Mouse (Mus musculus): ENCODE measurements around the gene Dcbld1.
"Not testable (repeated sequence)": the region's sequence is repeated elsewhere in the genome, so short reads cannot be mapped to it uniquely, and the experiment has no call there.

Gene Dcbld1

GRCm38 (mm10) chr10:52264162-52264561 lies 30.7 kb downstream of the Dcbld1 start:
- DNase-seq, result no peak

GRCm38 (mm10) chr10:52268879-52269278 lies 35.5 kb downstream of the Dcbld1 start:
- DNase-seq, result no peak

GRCm38 (mm10) chr10:52271385-52271784 lies 38.0 kb downstream of the Dcbld1 start:
- no peak for DNase-seq

GRCm38 (mm10) chr10:52273012-52273411 lies 39.6 kb downstream of the Dcbld1 start:
- DNase-seq, result no peak

- DNase-seq, result no peak
Observed at GRCm38 (mm10) chr10:52274001-52274909, 40.8 kb downstream of the Dcbld1 start.

- no peak for DNase-seq
Observed at GRCm38 (mm10) chr10:52274910-52275604, 41.6 kb downstream of the Dcbld1 start.

- DNase-seq, result no peak
Observed at GRCm38 (mm10) chr10:52276579-52276978, 43.2 kb downstream of the Dcbld1 start.

GRCm38 (mm10) chr10:52277564-52277963 lies 44.1 kb downstream of the Dcbld1 start:
- not testable (repeated sequence) for DNase-seq

GRCm38 (mm10) chr10:52278011-52278434 lies 44.6 kb downstream of the Dcbld1 start:
- peak; percentile 6 for DNase-seq

- DNase-seq, result no peak
Observed at GRCm38 (mm10) chr10:52278866-52279265, 45.4 kb downstream of the Dcbld1 start.

- no peak for DNase-seq
Observed at GRCm38 (mm10) chr10:52279876-52280275, 46.5 kb downstream of the Dcbld1 start.

GRCm38 (mm10) chr10:52280623-52281022 lies 47.2 kb downstream of the Dcbld1 start:
- no peak for DNase-seq

- DNase-seq, result no peak
Observed at GRCm38 (mm10) chr10:52281337-52281736, 47.9 kb downstream of the Dcbld1 start.

- DNase-seq, result no peak
Observed at GRCm38 (mm10) chr10:52284578-52284977, 51.2 kb downstream of the Dcbld1 start.

- DNase-seq, result no peak
Observed at GRCm38 (mm10) chr10:52287852-52288533, 54.6 kb downstream of the Dcbld1 start.

- DNase-seq, result no peak
Observed at GRCm38 (mm10) chr10:52289261-52289660, 55.8 kb downstream of the Dcbld1 start.

GRCm38 (mm10) chr10:52292391-52292790 lies 59.0 kb downstream of the Dcbld1 start:
- DNase-seq, result not testable (repeated sequence)

- DNase-seq, result no peak
Observed at GRCm38 (mm10) chr10:52293921-52294577, 60.6 kb downstream of the Dcbld1 start.

- DNase-seq, result no peak
Observed at GRCm38 (mm10) chr10:52295934-52296333, 62.5 kb downstream of the Dcbld1 start.

GRCm38 (mm10) chr10:52298568-52298967 lies 65.1 kb downstream of the Dcbld1 start:
- DNase-seq, result not testable (repeated sequence)

- DNase-seq, result no peak
Observed at GRCm38 (mm10) chr10:52301766-52302165, 68.3 kb downstream of the Dcbld1 start.

- no peak for DNase-seq
Observed at GRCm38 (mm10) chr10:52302271-52302670, 68.9 kb downstream of the Dcbld1 start.

GRCm38 (mm10) chr10:52304574-52304973 lies 71.2 kb downstream of the Dcbld1 start:
- DNase-seq, result no peak
